Mouse (Mus musculus) layer of hippocampus, postnatal 25 days (tissue): ENCODE measurements around the gene Dmbt1. TPM values are rescaled to one million over a fixed set of nuclear protein-coding genes. Genes with fewer than 3 reads are reported as not detected.
A peak's percentile ranks its signal among the peaks of the same experiment; 100 is the strongest.
"Not testable (repeated sequence)": the region's sequence is repeated elsewhere in the genome, so short reads cannot be mapped to it uniquely, and the experiment has no call there.

Experiments
- DNase-seq, 2 experiments: peaks; one replicate each; pipeline ENCODE4 v3.0.0; 2022; ENCODE audit warnings: mixed read lengths in 2 of 2, low spot score in 1 of 2; ENCODE audit errors: extremely low spot score in 1 of 2
- total RNA-seq, 2 experiments: library from RNA; stranded (reverse); gene quantifications; 2 replicates each; pipeline ENCODE4 v1.2.3; 2021

Dmbt1 gene
- total RNA-seq, 2 experiments from 2014 or later, result not detected

- peak in 1 of 2 experiments; percentile 20 for DNase-seq
These were observed 13.5 kb downstream of the Dmbt1 start for GRCm38 (mm10) chr7:131045258-131045835.

DNA sequence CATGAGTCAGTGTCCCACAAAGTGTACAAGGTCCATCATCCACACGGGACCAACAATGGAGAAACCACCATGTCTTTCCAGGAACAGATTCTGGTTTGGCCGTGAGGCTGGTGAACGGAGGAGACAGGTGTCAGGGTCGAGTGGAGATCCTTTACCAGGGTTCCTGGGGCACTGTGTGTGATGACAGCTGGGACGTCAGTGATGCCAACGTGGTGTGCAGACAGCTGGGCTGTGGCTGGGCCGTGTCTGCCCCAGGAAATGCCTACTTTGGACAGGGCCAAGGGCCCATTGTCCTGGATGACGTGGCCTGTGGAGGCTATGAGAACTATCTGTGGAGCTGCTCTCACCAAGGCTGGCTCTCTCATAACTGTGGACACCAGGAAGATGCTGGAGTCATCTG is 18.0 kb downstream of the Dmbt1 start:
- DNase-seq, result not testable (repeated sequence)

DNA sequence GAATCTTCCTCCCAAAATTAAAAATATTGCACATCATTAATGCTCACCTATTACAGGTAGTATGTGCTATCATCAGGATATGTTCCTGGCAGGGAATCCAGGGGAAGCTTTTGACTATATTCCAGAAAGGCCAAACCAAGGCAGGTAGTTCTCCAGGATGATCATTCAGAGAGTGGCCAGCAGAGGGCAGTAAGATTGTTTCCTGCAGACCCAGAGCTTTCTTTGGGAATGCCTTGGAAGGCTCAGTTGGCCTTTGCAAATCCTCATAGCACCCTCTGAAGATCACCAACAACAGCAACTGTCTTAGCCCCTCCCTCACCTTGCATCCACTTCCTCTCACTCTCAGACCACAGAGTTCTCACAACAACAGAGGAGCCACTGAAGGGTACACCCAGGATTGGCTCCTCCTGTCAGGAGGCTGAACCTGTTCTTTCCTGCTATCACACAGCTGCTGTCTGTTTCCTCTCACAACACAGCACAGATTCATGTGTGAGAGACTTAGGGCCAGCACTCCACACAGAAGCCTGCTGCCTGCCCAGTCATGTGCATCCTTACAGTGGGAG is 23.0 kb downstream of the Dmbt1 start:
- peak in 1 of 2 experiments; percentile 15 for DNase-seq

GRCm38 (mm10) chr7:131057918-131058317 is 26.1 kb downstream of the Dmbt1 start:
- DNase-seq, result not testable (repeated sequence)

- peak in 1 of 2 experiments; percentile 17 for DNase-seq
These were observed 28.0 kb downstream of the Dmbt1 start for GRCm38 (mm10) chr7:131059808-131060207.

- peak in 1 of 2 experiments; percentile 9 for DNase-seq
These were observed 30.7 kb downstream of the Dmbt1 start for GRCm38 (mm10) chr7:131062541-131062940.

DNA sequence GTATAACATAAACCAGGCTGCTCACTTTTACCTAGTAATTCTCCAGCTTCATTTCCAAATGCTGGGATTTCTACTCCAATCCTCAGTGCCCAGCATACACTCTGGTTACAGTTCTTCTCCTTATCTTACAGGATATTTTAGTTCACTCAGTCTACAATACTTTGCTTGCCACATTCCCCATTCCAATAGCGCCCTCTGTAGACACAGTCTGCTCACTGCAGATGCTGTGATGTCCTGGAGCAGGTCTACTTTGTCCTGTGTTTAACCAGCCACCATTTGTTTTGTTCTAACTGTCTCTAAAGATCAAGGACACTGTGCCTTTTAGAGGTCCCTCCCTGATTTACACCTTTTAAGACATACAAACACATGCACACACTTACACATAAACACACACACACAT is 36.3 kb downstream of the Dmbt1 start:
- peak in 1 of 2 experiments; percentile 51 for DNase-seq

GRCm38 (mm10) chr7:131073476-131073875 is 41.6 kb downstream of the Dmbt1 start:
- not testable (repeated sequence) for DNase-seq

DNA sequence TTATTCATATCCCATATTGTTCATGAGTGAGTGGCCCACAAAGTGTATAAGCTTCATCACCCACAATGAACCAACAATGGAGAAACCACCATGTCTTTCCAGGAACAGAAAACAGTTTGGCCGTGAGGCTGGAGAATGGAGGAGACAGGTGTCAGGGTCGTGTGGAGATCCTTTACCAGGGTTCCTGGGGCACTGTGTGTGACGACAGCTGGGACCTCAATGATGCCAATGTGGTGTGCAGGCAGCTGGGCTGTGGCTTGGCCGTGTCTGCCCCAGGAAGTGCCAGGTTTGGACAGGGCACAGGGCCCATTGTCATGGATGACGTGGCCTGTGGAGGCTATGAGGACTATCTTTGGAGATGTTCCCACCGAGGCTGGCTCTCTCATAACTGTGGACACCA is 42.2 kb downstream of the Dmbt1 start:
- DNase-seq, result not testable (repeated sequence)

DNA sequence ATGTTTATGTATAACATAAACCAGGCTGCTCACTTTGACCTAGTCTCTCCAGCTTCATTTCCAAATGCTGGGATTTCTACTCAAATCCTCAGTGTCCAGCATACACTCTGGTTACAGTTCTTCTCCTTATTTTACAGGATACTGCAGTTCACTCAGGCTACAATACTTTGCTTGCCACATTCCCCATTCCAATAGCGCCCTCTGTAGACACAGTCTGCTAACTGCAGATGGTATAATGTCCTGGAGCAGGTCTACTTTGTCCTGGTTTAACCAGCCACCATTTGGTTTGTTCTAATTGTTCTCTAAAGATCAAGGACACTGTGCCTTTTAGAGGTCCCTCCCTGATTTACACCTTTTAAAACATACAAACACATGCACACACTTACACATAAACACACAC is 44.1 kb downstream of the Dmbt1 start:
- peak in 1 of 2 experiments; percentile 33 for DNase-seq

GRCm38 (mm10) chr7:131082403-131082802 is 50.5 kb downstream of the Dmbt1 start:
- not testable (repeated sequence) for DNase-seq

- DNase-seq, result peak; percentile 59 to 89
These were observed 80.6 kb downstream of the Dmbt1 start for GRCm38 (mm10) chr7:131112486-131112885.

DNA sequence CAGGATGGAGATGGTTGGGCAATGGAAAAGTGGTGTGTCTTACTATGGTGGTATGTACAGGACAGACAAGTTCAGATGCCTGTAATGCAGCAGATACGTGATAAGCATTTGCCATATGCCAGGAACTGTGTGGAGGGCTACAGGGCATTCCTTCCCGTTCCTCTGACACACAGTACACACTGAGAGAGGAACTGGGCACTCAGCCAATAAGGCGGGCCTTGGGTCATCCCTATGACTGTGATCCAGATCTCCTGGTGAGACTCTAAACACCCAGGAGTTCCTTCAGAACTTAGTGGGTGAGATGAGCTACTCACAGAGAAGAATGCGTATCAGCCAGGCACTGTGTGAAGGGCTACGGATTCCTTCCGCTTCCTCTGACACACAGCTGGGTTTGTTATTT is 81.8 kb downstream of the Dmbt1 start:
- DNase-seq, result no peak

GRCm38 (mm10) chr7:131114434-131114833 is 82.6 kb downstream of the Dmbt1 start:
- DNase-seq, result no peak

GRCm38 (mm10) chr7:131122210-131122807 is 90.5 kb downstream of the Dmbt1 start:
- DNase-seq, result no peak

DNA sequence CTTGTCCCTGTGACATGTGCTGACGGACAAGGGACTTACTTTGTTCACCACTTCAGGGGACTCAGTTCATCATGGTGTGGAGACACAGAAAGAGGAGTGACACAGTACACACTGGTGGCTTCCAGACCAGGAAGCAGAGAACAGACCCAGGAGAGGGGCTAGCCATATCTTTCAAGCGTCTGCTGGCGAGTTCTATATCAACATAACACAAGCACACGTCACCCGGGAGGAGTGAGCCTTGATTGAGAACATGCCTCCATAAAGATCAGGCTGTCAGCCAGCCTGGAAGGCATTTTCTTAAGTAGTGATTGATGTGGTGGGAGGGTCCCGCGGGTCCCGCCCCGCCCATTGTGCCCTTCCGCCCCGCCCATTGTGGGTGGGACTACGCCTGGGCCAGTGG is 98.2 kb downstream of the Dmbt1 start:
- no peak for DNase-seq

DNA sequence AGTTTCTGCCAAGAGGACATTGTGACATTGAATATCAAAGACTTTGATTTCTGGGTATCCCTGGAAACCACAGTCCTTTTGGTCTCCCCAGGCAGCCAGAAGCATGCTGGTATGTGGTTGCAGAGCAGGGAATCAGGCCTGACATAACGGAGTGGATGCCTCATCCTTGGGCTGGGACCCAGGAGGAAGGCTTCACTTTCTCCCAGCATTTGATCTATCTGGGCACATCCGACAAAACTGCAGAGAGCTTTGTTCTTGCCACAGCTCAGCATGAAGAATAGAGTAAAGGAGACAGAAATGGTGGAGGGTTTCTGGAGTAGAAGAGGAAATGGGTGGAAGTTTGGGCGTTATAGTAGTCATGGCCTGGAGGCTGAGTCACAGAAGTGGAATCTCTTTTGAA is 101.3 kb downstream of the Dmbt1 start:
- no peak for DNase-seq

- DNase-seq, result no peak
These were observed 114.4 kb downstream of the Dmbt1 start, which contains the start of gene 4933402N03Rik for GRCm38 (mm10) chr7:131146214-131146613. TSS of gene 4933402N03Rik (minus strand) at chr7:131146314.

DNA sequence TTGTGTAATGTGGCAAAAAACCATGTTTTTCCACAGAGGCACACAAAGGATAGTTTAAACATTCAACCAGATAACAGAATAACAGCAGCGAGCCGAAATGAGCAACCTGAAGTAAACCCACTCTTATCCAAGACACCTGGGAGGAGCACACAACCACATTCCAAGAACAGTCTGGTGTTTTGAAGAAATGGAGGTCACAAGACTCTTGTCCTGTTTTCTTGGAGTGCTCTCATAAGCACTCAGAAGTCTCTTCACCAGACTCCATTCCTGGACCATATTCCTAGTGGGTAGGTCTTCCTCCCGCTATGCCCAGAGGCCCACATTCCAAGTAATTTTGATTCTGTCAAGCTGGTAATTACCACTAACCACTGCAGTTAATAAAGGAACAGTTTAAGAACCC is 118.3 kb downstream of the Dmbt1 start:
- no peak for DNase-seq

DNA sequence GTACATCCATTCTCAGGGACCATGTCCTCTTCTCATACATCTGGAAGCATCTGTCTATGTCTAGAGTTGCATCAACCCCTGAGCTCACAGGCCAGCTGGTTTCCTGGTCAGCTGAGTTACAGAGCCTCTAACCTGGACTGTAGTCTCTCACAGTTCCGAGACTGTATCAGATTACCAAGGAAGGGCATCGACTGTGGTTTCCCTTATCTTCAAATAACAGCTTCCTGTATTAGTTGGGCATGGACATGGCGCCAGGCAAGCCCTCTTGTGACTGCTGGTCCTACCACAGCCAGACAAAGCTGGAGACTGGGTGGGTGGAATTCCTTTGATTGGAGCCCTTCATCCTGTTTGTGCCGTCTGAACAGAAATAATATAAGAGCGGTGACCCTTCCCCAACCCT is 121.2 kb downstream of the Dmbt1 start:
- no peak for DNase-seq

- DNase-seq, result no peak
These were observed 130.4 kb downstream of the Dmbt1 start for GRCm38 (mm10) chr7:131162251-131162650.

DNA sequence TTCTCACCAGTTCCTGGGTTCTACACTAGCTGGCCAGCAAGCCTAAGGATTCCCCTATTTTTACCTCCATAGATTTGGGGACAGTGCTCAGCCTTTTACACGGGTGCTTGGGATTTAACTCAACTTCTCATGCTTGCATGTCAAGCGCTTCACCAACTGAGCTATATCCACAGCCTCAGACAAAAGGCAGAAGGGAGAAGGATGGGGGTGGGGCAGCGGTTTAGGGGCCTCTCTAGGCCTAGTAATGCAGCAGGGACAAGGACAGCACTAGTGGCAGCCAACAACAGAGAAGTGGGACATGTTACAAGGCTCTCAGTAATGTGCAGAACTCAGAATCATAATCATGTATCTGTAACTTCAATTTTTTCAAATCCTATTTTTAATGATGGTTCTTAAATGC is 135.9 kb downstream of the Dmbt1 start:
- DNase-seq, result no peak
